Mouse (Mus musculus): Measurements from ENCODE around the gene Zfp706.

Gene Zfp706

GRCm38 (mm10) chr15:36977823-36978222 is 29.8 kb downstream of the Zfp706 start:
- no peak for DNase-seq

- DNase-seq, result no peak
Measured at GRCm38 (mm10) chr15:36975690-36976089, 31.9 kb downstream of the Zfp706 start.

GRCm38 (mm10) chr15:36975256-36975620 is 32.3 kb downstream of the Zfp706 start:
- no peak for DNase-seq

GRCm38 (mm10) chr15:36974614-36975255 is 32.8 kb downstream of the Zfp706 start:
- no peak for DNase-seq

- no peak for DNase-seq
Measured at GRCm38 (mm10) chr15:36973714-36974113, 33.9 kb downstream of the Zfp706 start.

- DNase-seq, result no peak
Measured at GRCm38 (mm10) chr15:36973290-36973689, 34.3 kb downstream of the Zfp706 start.

GRCm38 (mm10) chr15:36969794-36970193 is 37.8 kb downstream of the Zfp706 start:
- DNase-seq, result peak; percentile 18

GRCm38 (mm10) chr15:36968295-36968694 is 39.3 kb downstream of the Zfp706 start:
- DNase-seq, result no peak

- DNase-seq, result peak; percentile 35
Measured at GRCm38 (mm10) chr15:36967381-36968211, 40.0 kb downstream of the Zfp706 start.

- no peak for DNase-seq
Measured at GRCm38 (mm10) chr15:36966940-36967339, 40.6 kb downstream of the Zfp706 start.

GRCm38 (mm10) chr15:36966466-36966865 is 41.1 kb downstream of the Zfp706 start:
- DNase-seq, result no peak

GRCm38 (mm10) chr15:36965743-36966142 is 41.8 kb downstream of the Zfp706 start:
- DNase-seq, result peak; percentile 18

GRCm38 (mm10) chr15:36962931-36963330 is 44.6 kb downstream of the Zfp706 start:
- peak; percentile 34 for DNase-seq

GRCm38 (mm10) chr15:36960876-36961237 is 46.7 kb downstream of the Zfp706 start:
- no peak for DNase-seq

- DNase-seq, result peak; percentile 30
Measured at GRCm38 (mm10) chr15:36960010-36960875, 47.3 kb downstream of the Zfp706 start.

GRCm38 (mm10) chr15:36956221-36956620 is 51.4 kb downstream of the Zfp706 start:
- no peak for DNase-seq

- no peak for DNase-seq
Measured at GRCm38 (mm10) chr15:36950258-36950657, 57.3 kb downstream of the Zfp706 start.

- DNase-seq, result no peak
Measured at GRCm38 (mm10) chr15:36948866-36949546, 58.6 kb downstream of the Zfp706 start.

All from thymus, postnatal 14 days (tissue).